Mouse (Mus musculus): ENCODE measurements around the gene Tgtp2.
"Not testable (repeated sequence)": the region's sequence is repeated elsewhere in the genome, so short reads cannot be mapped to it uniquely, and the experiment has no call there.

The Tgtp2 gene

DNA sequence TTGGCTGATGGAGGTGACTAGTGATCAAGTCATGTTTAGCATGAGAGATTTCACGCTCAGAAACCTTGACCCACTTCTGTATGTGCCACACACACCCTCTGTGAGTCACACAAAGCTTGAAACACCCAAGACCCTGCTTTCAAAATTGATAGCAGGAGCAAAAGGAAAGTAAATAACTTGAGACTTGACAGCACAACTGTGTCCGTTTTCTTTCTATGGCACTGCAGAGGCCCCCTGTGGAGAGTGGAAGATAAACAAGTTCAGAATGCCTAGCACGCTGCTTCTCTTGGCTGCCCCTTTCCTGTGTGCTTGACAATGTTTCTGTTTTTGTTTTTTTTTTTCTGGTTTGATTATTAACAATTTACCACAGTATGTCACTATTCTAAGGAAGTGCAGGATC is 20.9 kb upstream of the Tgtp2 start:
- peak; percentile 87 for DNase-seq

DNA sequence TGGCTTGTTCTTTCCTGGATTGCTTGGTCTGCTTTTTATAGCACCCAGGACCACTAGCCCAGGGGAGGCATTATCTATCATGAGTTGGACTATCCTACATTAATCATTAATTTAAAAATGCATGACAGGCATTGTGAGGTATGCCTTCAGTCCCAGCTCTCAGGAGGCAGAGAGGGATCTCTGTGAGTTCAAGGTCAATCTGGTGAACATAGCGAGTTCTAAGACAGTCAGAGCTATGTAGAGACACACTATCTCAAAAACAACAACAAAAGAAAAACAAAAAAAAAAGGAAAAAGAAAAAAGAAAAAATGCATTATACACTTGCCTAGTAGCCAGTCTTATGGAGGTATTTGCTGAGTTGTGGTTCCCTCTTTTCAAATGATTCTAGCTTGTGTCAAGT is 20.4 kb upstream of the Tgtp2 start:
- peak; percentile 71 for DNase-seq

- DNase-seq = peak; percentile 79
Observed at GRCm38 (mm10) chr11:49083808-49084207, 19.8 kb upstream of the Tgtp2 start.

DNA sequence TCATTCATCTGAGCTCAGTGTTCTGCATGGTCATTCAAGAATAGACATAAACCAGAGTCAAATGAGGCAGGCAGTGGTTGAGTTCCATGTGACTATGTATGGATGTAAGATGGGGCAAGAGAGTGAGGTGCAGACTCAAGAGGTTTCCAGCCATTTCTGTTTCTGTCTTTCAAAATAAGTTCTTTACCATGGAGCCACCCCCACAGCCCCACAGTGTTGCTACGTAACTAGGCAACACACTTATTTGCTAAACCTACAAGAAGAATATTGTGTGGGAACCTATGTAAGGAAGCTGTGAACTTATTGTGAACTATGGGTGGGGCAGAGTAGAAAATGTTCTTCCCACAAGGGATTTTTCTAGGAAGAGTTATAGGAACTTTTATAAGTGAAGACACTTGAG is 19.1 kb upstream of the Tgtp2 start:
- DNase-seq = peak; percentile 84

DNA sequence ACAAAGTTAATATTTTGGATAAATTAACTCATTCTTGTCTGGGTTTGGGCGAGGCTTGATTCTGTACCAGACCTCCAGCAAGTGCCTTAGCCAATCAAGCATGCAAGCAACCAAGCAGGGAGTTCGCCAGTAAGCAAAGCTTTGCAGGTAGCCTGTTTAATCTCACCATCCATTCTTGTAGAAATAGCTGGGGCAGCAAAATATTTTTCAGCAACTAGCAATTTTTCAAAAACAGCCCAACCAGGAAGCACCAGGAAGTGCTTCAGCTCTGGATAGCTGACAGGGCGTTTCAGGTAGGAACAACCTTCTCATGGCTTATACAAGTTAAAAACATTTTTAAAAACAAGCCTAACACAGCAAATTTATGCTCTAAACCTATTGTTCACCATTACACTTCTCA is 17.9 kb upstream of the Tgtp2 start:
- DNase-seq = peak; percentile 88

DNA sequence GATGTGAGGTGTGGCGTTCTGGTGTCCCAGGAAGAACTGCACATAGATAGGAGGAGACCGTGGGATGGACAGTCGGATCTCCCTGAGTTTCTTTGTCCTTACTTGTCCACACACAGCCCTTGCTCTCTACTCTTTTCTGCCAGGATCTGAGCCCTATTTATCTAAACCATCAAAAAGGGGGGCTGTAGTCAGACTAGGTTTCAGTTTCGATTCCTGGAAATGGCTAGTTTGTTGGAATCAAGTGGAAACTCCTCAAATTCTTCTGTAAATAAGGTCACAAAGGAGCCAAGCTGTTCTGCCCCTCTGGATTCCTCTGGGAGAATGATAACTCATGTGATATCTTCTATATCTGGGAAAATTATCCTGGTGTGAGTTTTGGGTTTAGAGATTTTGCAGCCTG is 17.4 kb upstream of the Tgtp2 start:
- DNase-seq = peak; percentile 83

DNA sequence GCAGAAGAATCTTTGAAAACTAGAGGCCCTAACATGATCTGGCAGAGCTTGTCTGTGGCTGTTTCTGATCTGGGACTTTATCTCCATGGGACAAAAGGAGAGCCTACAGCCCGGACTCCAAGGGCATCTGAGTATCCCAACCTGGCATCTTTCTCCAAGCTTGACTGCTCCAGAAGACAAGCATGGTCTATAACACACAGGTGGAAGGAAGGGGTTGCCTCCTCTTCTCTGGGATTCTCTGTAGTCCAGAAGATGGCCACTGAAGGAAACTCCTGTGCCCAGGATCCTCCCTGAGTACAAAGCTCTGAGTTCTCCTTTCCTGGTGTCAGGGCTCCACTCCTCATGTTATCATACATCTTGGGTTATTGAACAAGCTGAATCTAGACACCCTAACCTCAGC is 16.6 kb upstream of the Tgtp2 start:
- DNase-seq = peak; percentile 82

- DNase-seq = peak; percentile 42
Observed at GRCm38 (mm10) chr11:49078719-49079118, 14.7 kb upstream of the Tgtp2 start.

DNA sequence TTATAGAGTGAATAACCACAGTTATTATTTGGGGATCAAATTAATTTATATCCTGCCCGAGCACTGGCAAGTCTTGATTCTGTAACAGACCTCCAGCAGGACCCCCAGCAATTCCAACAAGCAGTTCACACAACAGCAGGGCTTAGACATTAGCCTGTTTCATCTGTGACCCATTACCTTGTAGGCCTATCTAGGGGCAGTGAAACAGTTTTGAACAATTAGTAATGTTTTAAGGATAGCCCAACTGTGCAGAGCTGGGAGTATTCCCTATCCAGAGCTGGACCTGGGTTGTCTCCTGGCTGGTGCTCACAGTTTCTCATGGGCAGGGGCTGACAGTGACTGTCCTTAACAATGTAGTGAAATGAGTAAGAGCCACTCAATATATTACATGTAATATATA is 13.0 kb upstream of the Tgtp2 start:
- peak; percentile 57 for DNase-seq

GRCm38 (mm10) chr11:49076001-49076757 is 12.2 kb upstream of the Tgtp2 start, which contains the start of gene Ifi47:
TSS of gene Ifi47 (plus strand) at chr11:49076587.
- peak; percentile 97 for DNase-seq

GRCm38 (mm10) chr11:49068358-49068757 is 4.4 kb upstream of the Tgtp2 start:
- no peak for DNase-seq

DNA sequence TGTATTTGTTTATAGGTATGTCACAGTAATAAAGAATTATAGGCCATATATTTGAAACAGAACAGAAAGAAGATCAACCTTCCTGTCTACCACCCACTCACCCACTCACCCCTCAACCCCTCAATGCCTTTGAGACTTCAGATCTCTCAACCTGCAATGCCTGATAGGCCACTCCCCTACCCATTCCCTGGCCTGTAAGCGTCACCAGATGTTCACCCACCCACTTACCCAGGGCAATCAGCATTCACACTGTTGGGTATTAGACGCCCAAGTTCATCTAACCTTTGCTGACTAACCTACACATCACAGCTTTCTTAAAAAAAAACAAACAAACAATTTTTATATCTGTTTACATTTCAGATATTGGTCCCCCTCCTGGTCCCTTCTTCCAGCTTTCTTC is 2.1 kb downstream of the Tgtp2 start:
- peak; percentile 49 for DNase-seq

DNA sequence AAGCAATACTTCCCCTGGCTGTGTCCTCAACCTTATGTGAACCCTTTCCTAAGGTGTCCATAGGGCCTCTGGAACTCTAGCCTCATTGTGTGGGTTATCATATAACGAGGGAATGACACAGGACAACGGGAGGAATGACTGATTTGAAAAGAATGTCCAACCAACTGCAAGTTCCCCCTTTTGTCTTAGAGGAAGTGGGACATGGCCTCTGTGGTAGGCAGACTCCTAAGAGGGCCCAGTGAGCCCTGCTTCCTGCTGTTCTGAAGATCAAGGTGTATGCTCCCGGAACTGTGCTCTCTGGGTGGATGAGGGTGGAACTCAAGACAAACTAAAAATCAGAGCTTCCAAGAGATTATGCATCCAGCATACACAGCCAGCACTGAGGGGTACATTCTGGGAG is 3.9 kb downstream of the Tgtp2 start:
- peak; percentile 72 for DNase-seq

- not testable (repeated sequence) for DNase-seq
Observed at GRCm38 (mm10) chr11:49051894-49052293, 12.1 kb downstream of the Tgtp2 start.

GRCm38 (mm10) chr11:49051093-49051891 is 12.7 kb downstream of the Tgtp2 start, which contains the start of gene 9930111J21Rik2:
TSS of gene 9930111J21Rik2 (minus strand) at chr11:49051242.
- DNase-seq = not testable (repeated sequence)

GRCm38 (mm10) chr11:49050064-49050463 is 13.9 kb downstream of the Tgtp2 start:
- not testable (repeated sequence) for DNase-seq

DNA sequence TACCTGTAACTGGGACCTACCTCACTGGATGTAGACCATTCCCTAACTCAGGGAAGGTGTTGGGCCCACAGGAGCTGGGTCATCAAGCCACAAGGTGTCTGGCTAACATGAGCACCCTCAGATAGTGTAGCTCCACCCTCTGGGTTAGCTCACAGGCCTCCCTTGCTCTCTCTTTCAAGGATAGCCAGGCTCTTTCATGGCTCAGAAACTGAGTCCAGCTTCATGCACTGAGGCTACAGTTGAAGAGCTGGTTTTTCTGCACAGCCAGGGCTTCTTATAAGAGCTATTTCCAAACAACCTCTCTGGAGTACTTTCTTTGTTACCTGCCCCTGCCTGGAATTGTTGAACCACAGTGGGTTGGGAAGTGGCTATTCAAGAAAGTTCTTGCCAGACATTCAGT is 51.9 kb downstream of the Tgtp2 start:
- peak; percentile 2 for DNase-seq

All from heart, adult 11 months (tissue).